Mouse (Mus musculus) CD4-positive, CD25-positive, alpha-beta regulatory T cell, adult 4 months (primary cell): ENCODE results near the gene Fam69b. TPM values are rescaled to one million over a fixed set of nuclear protein-coding genes. Genes with fewer than 3 reads are reported as not detected.

Experiments used
- ATAC-seq: one replicate; pipeline ENCODE4 v1.8.0; 2017
- polyA plus RNA-seq, 2 experiments: library from polyadenylated mRNA; unstranded; fragments of 100-300 nt; shearing (Covaris generic); gene quantifications; one replicate each; pipeline ENCODE4 v1.2.1; 2017

Gene Fam69b
- polyA plus RNA-seq, 2 experiments from 2014 or later, result 1.5 to 2.6 TPM

DNA sequence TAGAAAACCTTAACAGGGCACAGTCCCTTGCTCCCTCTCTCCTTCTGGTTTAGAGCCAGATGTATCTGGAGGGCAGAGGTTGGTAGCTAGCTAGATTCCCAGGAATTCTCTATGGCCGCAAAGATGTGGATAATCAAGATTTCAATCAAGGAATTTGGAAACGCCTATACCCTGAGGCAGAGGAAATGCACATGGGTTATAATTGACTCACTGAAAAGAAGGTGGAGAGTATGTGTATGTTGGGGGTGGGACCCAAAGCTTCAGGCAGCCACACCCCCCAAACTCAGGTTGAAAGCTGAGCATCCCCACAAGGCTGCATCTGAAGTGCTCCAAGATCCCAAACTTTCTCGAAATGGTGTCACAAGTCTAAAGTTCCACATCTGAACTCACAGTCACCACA, 29.8 kb upstream of the Fam69b start:
- ATAC-seq, result no peak

DNA sequence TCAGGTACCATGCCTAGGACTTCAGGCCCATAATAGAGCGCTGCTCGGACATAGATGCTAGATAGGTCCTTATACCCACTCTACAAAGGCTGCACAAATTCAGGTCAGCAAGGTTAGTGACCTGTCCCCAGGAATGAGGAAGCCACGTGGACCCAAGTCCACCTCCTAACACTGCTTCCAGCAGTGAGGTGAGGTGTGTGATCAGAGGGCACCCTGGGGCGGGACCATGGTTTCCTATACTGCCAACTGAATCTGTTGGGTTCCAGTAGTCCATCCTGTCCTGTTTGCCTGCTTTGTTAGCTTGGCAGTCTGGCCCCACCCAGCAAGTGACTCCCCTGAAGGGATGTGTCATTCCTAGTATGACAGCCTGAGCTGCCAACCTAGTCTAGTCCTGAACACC, 28.3 kb upstream of the Fam69b start:
- ATAC-seq, result no peak

DNA sequence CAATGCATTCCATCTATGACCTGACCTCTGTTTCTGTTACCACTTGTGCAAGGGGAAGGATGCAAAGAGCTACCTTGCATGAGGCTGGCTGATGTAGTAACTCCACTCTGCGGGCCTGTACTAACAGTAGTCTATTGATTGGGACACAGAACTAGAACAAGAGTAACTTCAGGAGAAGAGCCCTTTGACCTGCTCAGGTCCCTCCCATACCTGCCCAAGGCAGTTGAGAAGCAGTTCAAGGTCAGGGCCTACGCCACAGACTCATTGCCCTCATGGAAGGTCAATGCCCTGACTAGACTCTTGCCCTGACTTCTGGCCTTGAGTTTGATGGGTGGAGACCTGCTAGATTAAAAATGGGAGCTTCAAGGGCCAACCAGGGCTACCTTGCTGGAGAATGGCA, 27.6 kb upstream of the Fam69b start:
- ATAC-seq, result no peak

DNA sequence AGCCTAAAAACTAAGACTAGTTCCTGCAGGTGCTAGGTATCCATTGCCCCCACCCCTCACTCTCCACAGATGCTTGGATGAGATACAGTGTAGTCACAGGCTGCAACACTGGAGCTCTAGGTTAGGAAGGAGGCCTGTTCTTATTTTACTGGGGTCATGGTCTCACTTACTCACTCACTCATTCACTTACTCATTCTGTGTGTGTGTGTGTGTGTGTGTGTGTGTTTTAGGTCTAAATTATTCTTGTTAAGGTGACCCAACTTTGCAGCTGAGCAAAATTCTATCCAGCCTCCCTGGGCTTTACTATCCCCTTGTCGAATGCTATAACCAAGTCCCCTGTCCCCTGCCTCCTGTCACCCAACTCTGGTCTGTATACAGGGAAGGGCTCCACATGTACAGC, 26.7 kb upstream of the Fam69b start:
- ATAC-seq, result no peak

DNA sequence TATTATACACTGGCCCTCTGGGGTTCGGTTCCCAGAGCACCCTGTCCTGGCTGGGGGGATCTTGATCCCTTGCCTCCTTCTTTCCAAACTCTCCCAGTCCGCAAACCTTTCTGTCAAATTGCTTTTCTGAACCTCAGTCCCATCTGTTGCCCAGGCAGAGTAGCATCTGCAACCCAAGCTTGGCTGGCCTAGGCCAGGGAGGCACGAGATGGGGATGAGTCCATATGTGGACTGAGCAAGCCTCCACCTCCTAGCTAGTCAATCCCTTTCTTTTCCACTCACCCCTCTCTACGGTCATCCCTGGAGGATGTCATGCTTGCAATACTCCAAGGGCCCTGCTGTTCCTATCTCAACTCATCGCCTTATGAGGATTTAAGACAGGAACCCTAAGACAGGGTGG, 25.6 kb upstream of the Fam69b start:
- no peak for ATAC-seq

DNA sequence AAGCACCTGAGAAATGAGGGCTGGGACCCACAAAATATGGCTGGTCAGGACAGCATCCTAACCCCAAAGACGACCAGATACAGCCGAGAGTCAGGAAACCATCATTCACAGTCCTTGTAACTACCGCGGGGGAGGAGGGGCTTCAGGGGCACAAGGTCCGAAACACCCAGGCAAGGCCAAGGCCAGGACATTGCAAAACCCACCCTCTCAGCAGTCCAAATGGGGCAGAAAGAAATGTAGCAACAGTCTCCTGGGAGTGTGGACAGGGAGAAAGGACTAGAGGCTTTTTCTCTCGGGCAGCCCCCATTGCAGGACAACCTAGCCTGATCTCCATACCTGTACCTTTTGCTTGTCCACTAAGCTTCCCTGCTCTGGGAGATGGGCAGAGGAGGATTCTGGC, 25.1 kb upstream of the Fam69b start:
- no peak for ATAC-seq

DNA sequence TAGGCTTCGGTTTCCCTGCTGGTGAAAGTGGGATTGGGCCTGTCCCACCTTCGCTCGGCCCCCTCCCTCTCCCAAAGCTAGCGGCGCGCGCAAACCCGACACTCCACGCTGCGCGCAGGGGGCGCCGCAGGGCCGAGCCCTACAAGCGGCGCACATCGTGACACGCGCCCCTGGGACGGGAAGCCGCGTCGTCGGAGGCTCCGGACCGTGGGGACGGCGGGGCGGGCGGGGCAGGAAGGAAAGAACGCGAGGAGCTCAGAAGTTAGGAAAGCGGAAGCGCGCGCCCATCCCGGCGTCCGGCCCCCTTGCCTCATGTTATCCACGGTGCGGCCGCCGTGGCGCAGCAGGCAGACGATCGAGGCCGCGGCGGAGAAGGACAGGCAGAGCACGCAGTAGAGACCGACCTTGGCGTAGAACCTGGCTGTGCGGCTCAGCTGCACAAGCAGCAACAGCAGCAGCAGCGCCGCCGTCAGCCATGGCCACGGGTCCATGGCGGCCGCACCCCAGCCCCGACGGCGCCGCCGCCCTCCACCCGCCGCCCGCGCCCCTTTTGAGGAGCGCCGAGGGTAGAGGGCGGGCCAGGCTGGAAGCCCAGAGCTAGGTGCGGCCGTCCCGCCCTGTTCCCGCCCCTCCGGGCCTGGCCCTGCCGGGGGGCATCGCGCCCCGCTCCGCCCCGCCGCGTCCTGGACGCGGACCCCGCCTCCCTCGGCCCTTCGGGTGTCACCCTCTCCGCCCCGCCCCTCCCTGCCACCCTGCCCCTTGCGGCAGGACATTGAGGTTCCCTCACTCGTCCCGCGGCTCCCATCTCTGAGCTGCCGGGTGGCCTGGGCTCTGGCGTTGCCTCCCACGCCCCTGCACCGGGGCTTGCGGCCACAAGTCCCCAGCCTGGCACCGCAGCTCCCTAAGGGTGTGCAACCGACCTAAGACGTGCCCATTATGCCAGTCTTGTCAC, 24.3 kb upstream of the Fam69b start, which contains the start of gene Agpat2:
Gene Agpat2, minus strand, starts transcription at position 698 of the 952 bp plus-strand sequence.
- peak; percentile 75 for ATAC-seq

DNA sequence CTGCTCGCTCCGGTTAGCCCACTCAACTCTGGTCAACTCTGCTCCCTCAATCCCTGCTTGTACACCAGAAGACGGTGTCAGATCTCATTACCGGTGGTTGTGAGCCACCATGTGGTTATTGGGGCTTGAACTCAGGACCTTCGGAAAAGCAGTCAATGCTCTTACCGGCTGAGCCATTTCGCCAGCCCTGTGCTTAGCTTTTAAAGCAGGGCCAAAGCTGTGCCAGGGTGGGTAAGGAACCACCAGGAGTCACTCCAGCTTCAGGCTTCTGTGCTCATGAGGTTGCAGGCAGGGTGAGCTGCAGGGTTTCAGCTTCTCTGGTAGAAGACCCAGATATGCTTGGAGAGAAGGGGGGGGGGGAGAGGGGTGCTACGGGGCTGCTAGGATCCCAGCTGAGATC, 22.9 kb upstream of the Fam69b start:
- ATAC-seq, result no peak

DNA sequence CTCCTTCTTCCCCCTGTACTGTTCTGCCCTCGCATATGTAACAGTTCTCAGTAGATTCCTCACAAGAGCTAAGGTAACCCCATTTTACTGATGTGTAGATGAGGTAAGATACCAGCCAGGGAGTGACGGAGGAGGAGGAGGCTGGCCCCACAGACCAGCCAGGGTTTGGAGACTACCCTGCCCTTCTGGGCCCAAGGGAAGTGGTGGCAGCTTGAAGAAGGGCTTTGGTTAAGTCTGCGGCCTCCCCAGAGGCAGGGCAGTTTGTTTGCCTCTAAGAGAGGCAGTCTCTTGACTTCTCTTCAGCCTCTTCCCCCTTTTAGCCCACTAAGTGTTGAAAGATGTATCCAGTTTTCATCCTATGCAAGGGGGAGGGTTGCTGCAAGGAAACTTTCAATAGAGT, 21.7 kb upstream of the Fam69b start:
- ATAC-seq, result no peak

DNA sequence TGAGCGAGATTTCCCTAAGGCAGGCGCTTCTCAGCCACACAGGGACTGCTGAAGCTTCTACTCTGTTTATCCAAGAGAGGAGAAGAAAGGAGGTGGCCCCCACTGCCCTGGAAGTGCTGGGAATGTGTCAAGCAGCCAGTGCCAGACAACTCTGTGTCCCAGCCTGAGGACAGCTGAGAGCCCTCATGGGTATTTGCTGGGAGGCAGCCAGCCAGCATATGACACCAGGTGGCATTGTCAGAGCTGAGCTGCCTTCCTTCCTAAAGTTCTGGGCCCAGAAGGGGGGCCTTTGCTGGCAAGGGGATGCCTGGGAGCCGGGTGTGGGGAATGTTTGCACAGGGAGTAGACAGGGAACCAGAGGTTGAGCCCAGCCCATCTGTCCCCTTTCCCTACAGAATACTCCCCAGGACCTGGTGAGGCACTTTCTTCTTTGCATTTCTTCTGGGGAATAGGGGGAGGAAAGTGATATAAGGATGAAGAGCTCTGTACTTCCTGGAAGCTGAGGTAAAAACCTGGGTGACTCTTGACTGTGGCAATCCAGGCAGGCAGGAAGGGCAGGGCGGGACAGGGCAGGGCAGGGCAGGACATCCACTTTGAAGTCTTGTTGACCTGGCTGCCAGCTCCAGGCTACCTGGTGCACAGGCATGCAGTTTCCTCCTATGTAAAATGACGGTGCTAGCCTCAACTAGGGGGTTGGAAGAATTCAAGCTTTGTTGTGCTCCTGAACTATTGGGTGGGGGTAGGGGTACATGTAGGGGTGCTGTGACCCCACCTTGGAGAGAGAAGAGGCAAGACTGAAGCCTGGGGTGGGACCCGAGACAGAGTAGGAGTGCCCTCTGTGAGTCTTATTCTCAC, 21.0 kb upstream of the Fam69b start:
- ATAC-seq, result no peak

DNA sequence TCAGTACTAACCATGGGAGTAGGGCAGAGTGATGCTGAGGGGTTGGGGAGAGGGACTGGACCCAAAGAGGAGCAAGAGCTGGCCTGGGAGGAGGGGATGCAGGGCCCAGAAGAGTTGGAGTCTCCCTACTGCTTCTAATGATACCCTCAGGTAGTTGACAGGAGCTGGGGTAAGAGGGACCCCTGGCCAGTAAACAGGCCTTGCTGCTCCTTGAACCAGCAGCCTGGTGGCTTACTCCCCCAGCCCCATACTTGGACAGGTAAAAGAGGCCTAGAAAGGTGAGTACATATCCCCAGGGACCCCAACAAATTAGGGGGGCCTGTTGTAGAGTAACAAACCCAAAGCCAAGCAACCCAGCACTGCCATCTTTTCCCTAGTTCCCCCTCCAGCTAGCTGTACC, 19.5 kb upstream of the Fam69b start:
- ATAC-seq, result no peak

DNA sequence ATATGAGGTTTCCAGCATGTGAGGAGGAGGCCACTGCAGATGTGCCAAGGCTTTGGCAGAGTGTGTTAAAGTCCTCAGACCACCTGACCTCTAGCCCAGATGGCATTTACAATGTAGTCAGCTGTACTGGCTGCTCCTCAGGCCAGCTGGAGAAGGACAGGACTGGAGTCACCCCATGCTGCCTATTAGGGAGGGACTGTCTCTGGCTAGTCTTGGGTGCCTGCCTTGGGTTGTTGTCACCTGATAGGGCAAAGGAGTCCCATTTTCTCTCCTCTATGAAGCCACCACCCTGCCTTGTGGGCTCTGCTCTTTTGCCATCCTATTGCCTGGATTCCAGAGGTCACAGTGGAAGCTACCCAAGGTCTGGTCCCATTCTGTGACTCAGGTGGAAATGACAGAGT, 19.0 kb upstream of the Fam69b start:
- ATAC-seq, result no peak

DNA sequence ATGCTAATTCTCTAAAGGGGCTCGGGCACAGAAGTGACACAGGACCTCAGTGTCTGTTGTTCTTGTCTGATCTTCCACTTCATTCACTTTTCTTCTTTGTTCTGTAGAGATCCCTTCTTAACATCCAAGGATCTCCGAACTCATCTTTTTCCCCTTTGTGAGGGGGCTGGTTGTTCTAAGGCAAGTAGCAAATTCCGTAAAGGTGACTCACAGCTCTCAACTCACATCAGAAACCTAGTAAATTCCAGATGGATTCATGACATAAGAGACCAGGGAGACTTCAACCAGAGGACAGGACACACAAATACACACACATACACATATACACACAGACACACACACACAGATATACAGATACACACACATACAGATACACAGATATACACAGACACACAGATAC, 17.7 kb upstream of the Fam69b start:
- ATAC-seq, result no peak

DNA sequence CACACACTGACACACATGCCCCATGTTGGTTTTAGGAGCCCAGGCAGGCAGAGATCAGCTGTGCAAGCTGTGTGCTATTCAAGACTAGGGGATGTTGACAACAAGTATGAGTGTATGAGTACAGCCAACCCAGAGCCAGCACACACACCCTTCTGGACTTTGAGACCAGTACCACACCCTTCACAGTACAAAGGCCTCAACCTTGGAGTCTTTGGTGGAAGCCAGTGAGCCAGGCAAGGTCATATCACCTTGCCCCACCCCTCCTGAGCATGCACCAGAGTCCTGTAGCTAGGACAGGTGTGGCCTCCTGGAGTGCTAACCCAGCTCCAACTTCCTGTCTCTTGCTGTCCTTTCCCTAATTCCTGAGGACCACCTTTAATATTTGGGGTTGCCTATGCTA, 17.2 kb upstream of the Fam69b start:
- no peak for ATAC-seq

DNA sequence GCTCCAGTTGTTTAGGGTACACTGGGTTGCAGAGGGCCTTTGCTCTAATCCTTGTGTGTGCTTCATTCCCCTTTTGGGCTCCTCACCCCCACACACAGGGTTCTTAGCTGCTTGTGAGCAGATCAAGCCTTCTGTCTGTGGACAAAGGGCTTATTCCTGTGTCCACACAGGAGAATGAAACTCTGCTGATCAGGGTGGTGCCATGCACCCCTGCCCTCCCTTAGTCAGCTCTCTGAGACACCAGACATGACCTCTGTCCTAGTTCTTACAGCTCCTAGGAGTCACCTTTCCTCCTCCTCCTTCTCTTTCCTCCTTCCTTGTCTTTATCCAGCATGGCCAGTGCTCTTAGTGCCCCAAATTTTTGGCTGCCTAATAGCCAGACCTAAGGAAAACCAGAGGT, 16.4 kb upstream of the Fam69b start:
- ATAC-seq, result no peak

DNA sequence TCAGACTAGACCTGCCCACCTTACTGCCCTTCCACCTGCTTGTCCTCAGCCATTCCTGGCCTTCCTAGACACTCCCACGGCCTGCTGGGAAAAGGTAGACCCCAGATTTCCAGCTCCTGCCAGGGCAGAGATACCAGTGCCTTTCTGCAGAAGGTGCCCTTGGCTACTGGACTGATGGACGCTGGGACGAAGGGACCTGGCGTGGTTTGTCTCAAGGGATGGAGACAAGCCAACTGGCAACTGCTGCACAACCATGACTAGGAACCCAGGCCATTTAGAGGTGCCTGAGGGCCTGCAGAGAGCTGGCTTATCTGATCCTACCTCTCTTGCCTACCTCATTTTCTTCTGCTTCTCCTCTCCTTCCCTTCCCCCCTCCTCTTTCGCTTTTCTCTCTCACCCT, 13.4 kb upstream of the Fam69b start:
- no peak for ATAC-seq

DNA sequence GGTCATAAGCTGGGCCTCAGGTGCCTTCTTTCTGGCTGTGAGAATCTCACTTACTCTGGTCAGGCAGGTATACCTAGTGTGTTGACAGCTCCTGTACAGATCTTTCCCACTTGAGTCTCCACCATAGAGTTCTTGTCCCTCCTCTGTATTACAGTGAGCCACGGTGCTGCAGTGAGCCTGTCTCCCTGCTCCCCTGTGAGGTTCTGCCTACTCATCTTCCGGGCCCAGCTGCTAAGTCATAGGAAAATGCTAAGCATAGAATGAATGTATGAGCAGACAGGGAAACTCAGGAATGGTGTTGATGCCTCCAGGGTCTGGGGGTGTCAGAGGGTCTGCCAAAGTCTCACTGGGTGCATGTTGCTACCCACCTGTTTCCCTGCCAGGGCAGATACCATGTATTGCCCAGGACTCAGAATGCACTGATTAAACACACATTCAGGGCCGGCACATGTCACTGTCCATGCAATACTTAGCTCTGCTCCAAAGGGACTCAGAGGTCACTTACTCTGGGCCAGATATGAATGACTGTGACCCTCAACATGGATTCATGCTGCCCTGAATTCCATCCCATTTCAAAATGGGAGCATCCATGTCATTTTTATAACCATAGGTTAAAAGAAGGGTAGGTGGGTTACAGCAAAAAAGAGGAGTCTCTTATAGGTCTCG, 12.7 kb upstream of the Fam69b start:
- ATAC-seq, result no peak

DNA sequence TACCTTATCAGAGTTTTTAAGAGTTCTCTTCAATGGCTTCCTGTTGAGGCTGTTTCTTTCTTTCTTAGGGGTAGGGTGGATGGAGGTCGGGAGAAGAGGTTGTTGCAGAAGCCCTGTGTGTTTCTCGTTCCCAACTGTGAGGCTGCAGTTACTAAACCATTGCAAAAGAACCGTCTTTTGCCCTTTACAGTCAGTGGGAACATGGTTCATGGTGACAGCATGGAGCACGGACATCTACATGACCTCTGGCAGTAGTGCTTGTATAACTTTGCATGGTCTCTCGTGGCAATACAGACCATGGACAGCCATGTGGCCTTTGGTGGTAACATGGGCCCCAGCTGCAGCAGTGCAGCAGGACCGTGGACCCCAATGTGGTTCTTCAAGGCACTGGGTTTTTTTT, 10.9 kb upstream of the Fam69b start:
- no peak for ATAC-seq

DNA sequence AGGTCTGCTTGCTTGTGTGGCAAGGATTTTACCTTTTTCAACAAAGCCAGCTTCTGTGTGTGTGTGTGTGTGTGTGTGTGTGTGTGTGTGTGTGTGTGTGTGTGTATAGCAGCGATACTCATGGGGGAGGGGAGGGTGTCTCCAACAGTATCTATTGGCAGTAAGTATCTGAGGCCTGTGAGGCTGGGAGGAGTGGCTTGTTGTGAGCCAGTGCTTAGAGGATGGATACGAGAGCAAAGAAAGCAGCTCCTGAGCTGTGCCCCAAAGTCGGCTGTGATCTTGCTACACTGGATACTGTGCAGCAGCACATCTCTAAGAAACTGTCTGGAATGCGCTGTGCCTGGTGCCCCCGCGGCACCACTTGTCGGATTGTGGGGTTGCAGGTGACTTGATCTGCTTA, 10.3 kb upstream of the Fam69b start:
- ATAC-seq, result no peak

DNA sequence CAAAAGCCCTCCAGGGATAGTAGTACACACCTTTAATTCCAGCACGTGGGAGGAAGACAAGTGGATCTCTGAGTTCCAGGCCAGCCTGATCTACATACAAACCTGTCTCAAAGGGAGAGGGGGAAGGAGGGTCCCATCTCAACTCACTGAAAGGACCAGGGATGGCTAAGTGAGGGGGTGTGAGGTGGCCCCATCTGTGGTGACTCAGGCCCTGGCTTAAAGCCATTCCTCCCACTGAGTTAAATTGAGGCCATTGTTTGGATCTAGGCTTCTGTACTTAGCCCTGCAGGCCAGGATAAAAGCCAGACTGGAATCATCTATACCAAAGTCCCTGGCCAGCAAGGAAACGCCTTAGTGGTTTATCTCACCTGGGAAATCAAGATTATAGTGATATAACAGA, 7.0 kb upstream of the Fam69b start:
- no peak for ATAC-seq

DNA sequence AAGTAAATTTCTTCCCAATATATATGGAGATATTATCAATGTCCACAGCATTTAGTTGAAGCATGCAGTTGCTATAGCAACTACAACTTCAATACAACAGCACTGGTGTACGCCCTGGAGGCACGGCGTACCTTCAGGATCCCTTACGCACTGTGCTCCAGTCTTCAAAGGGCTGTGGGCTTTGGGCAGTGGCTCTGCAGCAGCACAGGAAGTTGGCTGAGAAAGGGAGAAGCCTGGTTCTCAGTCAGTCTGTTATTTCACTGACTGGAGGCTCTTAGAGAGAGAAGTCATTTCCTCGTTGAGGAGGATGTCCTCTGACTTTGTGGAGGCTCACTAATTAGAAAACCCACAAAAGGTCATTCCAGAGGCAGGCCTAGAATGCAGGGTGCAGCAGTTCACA, 5.3 kb upstream of the Fam69b start:
- peak; percentile 66 for ATAC-seq

DNA sequence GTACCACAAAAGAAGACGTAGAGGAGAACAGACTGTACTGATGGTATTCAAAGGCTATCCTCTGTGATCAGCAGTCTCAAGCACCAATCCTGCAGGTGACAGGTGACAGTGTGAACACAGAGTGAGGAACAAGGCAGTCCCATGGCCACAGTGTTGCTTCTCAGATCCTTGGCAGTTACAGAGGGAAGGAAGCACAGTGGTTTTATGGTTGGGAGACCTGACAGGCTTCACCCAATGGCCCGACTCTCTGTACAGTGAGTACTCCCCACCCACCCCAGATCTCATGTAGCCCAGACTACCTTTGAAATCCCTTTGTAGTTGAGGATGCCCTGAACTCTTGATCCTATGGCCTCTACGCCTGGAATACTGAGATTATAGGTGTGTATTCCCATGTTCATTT, 2.8 kb upstream of the Fam69b start:
- ATAC-seq, result no peak

DNA sequence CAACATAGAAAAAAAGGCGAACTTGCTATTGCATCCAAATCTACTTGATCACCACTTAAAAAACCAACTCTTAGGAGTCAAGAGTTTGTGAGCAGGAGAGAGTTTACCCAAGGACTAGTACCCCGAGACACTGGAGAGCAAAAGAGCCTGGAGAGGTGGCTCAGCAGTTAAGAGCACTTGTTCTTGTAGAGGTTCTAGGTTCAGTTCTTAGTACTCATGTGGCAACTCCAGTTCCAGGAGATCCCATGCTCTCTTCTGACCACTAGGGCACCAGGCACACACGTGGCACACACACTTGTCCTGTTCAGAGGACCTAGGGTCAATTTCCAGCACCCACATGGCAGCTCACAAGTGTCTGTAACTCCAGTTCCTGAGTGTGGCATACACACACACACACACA, 2.2 kb upstream of the Fam69b start:
- no peak for ATAC-seq
